Mouse (Mus musculus): ENCODE results near the gene Ylpm1.

DNA sequence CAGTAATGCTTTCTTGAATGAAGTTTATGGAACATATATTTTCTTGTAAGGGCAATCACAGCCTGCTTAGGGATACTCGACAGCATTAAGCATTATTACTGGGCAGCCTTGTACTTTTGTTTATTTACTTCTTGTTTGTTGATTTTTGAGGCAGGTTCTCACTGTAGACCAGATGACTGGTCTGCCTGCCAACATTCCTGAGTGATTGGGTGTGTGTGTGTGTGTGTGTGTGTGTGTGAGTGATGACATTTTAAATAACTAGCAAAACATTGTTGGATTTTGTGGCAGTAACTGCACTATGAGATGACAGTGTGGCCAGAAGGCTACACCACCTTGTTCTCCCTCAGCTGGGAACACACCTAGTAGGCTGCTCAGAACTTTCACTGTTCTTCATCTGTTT is 13.7 kb downstream of the Ylpm1 start:
- no peak for TF ChIP-seq POLR2A (IDR thresholded peaks at IDR 0.05; ENCODE audit: extremely low read depth, insufficient read depth, low read length)
- no peak for TF ChIP-seq CTCF (IDR thresholded peaks at IDR 0.05; ENCODE audit: low read depth, low read length)
